Mouse (Mus musculus) testis, adult 2 months (tissue): ENCODE measurements around the gene Gna15. TPM values are rescaled to one million over a fixed set of nuclear protein-coding genes. Genes with fewer than 3 reads are reported as not detected.

Source experiments
- H3K27ac ChIP-seq: fragments of 200-500 bp; 2 replicates; pipeline ENCODE4 v1.5.1; 2012; ENCODE audit warnings: low read depth, low read length; ENCODE audit not compliant: control insufficient read depth, insufficient read depth
- H3K27me3 ChIP-seq: fragments of 200-500 bp; 2 replicates; pipeline ENCODE4 v1.6.1; 2012; ENCODE audit warnings: mild to moderate bottlenecking, low read length, moderate library complexity; ENCODE audit not compliant: control insufficient read depth, insufficient read depth
- H3K36me3 ChIP-seq: fragments of 200-500 bp; 2 replicates; pipeline ENCODE4 v1.6.1; 2012; ENCODE audit warnings: mild to moderate bottlenecking, low read length; ENCODE audit not compliant: control insufficient read depth, insufficient read depth
- H3K4me1 ChIP-seq: fragments of 200-500 bp; 2 replicates; pipeline ENCODE4 v1.6.1; 2012; ENCODE audit warnings: low read length; ENCODE audit not compliant: control insufficient read depth, insufficient read depth
- H3K4me3 ChIP-seq: fragments of 200-500 bp; 2 replicates; pipeline ENCODE4 v1.5.1; 2012; ENCODE audit warnings: low read depth, mild to moderate bottlenecking, low read length, moderate library complexity, mixed read lengths; ENCODE audit not compliant: control insufficient read depth
- CTCF ChIP-seq: fragments of 200-500 bp; IDR thresholded peaks from 2 replicates; pipeline ENCODE4 v1.5.1; 2012; ENCODE audit warnings: low read depth, mild to moderate bottlenecking, inconsistent platforms, low read length, moderate library complexity; ENCODE audit not compliant: control insufficient read depth, insufficient read depth, insufficient replicate concordance
- POLR2A ChIP-seq: fragments of 200-500 bp; IDR thresholded peaks from 2 replicates; pipeline ENCODE4 v1.6.1; 2012; ENCODE audit warnings: low read depth, mild to moderate bottlenecking, inconsistent platforms, low read length, moderate library complexity; ENCODE audit not compliant: control insufficient read depth
- polyA plus RNA-seq: library from polyadenylated mRNA; depleted of rRNA; stranded (reverse); fragments of >200 nt; gene quantifications from 2 replicates; pipeline ENCODE4 v1.2.3, GENCODE M21; 2012; rRNA removed

Gene Gna15
- polyA plus RNA-seq = 1.0 and 1.2 TPM in 2 replicates

DNA sequence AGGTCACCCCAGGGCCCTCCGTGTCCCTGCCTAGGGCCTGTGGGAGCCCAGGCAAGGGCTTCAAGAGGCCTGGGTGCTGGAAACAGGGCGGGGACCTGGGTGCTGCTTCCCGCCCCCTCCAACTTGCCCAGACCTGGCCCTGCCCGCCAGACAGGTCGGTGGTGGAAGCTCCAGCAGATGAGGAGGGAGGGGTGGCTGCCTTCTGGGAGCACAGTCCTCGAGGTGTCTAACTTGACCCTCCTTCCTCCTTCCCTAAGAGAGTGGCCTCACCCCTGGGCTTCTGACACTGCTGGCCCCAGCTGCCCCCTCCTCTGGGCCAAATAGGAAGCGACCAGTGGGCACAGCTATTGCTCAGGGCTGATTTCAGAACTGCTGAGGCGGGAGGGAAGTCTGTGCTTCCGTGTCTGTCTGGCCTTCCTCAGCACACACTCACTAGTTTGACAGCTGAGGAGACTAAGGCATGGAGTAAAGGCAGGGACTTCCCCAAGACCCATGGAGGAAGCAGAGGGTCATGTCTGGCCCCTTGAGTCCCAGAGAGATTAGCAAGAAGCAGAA, at the start of gene Gna15:
Gene Gna15, minus strand, starts transcription at position 175 of the 555 bp plus-strand sequence.
- H3K4me1 ChIP-seq = peaks cover 20% of the 10 kb centered on the region
- no peak for TF ChIP-seq POLR2A
- TF ChIP-seq CTCF = no peak
- no peaks in the 10 kb centered on the region for H3K27me3 ChIP-seq
- H3K36me3 ChIP-seq = no peaks in the 10 kb centered on the region
- peak within 1 kb of the TSS; percentile 75 for H3K4me3 ChIP-seq
- peak within 1 kb of the TSS; percentile 51 for H3K27ac ChIP-seq

DNA sequence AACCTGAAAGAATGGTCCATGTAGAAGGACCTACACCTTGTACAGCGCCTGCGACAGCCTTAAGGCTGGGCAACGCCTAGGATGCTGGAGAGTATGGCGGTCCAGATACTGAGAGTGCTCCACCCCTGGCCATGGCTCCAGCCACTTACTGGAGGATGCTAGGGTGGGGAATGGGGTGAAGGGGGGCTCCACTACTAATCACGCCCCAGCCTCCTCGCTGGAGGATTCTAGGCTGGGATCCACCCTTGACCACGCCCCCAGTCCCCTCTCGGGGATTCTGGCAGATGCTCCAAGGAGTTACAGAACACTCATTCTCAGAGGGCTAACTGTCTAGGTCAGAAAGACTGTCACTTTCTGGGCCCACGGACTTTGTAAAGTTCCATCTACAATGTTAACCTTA, 49.0 kb upstream of the Gna15 start:
- Histone ChIP-seq H3K27ac (peak overlapping the region; percentile 54; the same call in 1 of the 2 replicates), H3K36me3 (no peaks in the 10 kb centered on the region), H3K4me3 (no peak overlapping the region), H3K27me3 (no peaks in the 10 kb centered on the region), H3K4me1 (peaks cover 47% of the 10 kb centered on the region)
- TF ChIP-seq POLR2A (no peak), CTCF (no peak)

DNA sequence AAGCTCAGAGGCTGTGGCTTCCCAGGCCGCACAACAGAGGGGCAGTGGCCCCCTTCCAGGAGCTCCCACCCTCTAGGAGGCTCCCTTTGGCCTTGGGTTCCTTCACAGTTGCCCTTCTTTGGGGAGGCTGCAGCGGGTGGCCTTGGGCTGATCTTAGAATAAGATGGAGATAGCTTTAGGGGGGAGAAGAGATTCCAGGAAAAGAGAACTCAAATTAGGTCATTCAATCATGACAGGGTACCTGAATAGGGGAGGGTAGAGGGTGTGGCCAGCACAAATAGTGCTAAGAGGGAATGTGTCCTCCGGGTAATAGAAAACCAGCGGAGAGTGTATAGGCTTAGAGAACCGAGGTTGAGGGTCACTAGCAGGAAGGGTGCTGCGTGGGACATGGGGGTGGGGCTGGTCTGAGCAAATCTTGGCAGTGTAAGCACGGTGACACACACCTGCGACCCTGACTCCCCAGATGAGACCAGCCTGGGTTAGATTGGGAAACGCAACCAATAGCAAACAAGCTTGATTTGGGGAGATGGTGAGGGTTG, 48.2 kb upstream of the Gna15 start:
- Histone ChIP-seq H3K36me3 (no peaks in the 10 kb centered on the region), H3K4me1 (peaks cover 47% of the 10 kb centered on the region), H3K4me3 (0 out of 2 replicates have a peak overlapping the region, but pooled peaks have one; percentile 2), H3K27ac (peak overlapping the region; percentile 54), H3K27me3 (no peaks in the 10 kb centered on the region)
- TF ChIP-seq POLR2A = no peak
- TF ChIP-seq CTCF = no peak

DNA sequence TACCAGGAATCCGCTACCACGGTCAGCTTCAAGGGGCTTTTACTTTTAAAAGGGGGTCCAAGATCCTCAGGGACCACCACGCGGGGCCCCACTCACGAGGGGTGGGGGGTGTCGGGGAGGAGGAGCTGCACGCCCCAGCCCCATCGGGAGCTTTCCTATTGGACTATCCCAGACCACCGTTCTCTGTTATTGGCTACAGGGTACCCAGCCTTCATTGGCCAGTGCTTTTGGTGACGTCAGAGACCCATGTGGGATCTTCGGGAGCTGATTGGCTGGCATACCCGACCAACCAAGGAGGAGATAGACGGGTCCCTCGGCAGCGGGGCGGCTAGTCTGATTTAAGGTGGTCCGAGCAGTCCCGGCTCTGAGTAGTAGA, 47.5 kb upstream of the Gna15 start:
- Histone ChIP-seq H3K27me3 (no peaks in the 10 kb centered on the region), H3K27ac (peak overlapping the region; percentile 78), H3K4me3 (peak overlapping the region; percentile 68), H3K4me1 (peaks cover 46% of the 10 kb centered on the region), H3K36me3 (no peaks in the 10 kb centered on the region)
- TF ChIP-seq POLR2A = no peak; the same call in 1 of the 2 replicates
- TF ChIP-seq CTCF = no peak

DNA sequence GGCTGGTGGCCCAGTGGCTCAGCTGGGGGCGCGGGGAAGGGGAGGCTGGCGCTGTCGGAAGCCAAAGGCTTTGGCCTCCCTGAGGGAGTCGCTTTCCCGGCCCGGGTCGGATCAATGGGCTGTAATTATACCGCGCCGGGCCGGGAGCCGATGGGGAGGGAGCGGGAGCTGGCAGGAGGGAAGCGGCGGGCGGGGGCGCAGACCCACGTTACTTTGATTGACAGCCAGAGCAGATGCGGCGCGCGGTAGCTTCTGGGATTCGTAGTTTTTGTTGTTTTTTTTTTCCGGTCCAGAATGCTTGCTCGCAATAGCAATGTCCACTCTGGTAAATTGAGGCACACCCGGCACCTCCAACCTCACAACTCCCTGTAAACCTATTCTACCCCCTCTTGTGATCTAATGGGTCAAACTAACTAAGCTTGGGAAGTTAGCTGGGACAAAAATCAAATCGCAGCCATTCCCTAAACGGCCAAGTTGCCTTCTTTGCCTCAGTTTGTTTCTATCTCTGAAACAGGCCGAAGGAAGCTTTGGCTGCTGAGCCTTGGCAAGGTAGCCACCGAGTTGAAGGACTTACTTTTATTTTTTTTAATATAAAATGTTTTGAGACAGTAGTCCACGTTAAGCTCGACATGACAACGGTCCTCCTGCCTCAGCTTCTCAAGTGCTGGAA, 46.9 kb upstream of the Gna15 start:
- no peaks in the 10 kb centered on the region for H3K27me3 ChIP-seq
- H3K36me3 ChIP-seq = no peaks in the 10 kb centered on the region
- TF ChIP-seq CTCF (no peak), POLR2A (peak; percentile 30; the same call in 1 of the 2 replicates)
- H3K27ac ChIP-seq = peak overlapping the region; percentile 78
- H3K4me3 ChIP-seq = peak overlapping the region; percentile 68
- H3K4me1 ChIP-seq = peaks cover 41% of the 10 kb centered on the region

DNA sequence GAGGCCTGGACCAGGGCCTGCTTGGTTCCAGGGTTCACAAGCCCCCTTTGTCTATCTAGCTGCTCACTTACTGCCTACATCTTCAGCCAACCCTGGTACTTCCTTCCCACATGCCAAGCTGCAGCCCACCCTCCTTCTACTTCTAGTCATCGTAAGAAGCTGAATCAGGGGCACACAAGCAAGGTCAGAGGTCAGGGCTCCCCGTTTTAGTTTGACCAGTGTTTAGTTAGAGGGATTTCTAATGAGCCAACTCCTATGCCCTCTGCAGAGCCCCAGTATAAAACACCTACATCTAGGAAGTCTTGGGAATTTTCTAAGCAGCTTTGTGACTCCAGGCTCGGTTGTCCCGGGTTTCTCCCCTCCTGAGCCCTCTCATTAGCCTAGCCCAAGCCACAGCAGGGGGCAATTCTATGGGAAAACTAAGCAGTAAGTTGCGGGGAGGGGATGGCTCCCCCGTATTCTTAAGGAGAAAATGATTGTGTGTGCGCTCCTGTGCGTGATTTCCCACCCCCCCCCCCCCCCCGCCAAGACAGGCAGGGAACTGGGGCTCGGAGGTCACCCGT, 46.3 kb upstream of the Gna15 start:
- Histone ChIP-seq H3K4me1 (peaks cover 35% of the 10 kb centered on the region), H3K27ac (no peak overlapping the region; the same call in 1 of the 2 replicates), H3K36me3 (no peaks in the 10 kb centered on the region), H3K27me3 (no peaks in the 10 kb centered on the region), H3K4me3 (peak overlapping the region; percentile 68)
- TF ChIP-seq CTCF (no peak), POLR2A (no peak)
